Mouse (Mus musculus): ENCODE measurements around the gene Mpp4. TPM values are rescaled to one million over a fixed set of nuclear protein-coding genes. Genes with fewer than 3 reads are reported as not detected.

The Mpp4 gene
- total RNA-seq, 2 experiments from 2014 or later, result 0.08 to 0.23 TPM

DNA sequence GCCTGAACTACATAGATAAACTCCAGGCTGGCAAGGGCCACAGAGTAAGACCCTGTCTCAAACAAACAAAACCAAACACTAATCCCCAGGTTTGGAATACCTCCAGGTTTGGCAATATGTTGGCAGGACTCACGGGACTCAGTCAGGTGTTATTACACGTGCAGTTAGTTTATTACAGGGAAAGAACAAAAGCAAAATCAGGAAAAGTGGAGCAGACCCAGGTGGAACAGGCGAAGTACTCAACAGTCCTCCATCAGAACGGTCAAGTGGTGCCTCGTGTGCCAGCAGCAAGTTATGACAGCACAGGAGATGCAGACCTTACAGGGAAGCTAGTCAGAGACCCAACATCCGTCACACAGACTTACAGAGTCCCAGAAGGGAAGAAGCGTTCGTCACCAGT, 52.7 kb downstream of the Mpp4 start:
- DNase-seq (ENCODE audit: low spot score), result no peak
- intact Hi-C loops (cut with DNase I), result no loop called here

GRCm38 (mm10) chr1:59102071-59102470, 61.1 kb downstream of the Mpp4 start:
- intact Hi-C loops (cut with DNase I), result no loop called here
- no peak for DNase-seq (ENCODE audit: low spot score)

- DNase-seq (ENCODE audit: low spot score), result no peak
- intact Hi-C loops (cut with DNase I), result no loop called here
Observed at GRCm38 (mm10) chr1:59101020-59101419, 62.2 kb downstream of the Mpp4 start.

- no peak for DNase-seq (ENCODE audit: low spot score)
- intact Hi-C loops (cut with DNase I), result no loop called here
Observed at GRCm38 (mm10) chr1:59094705-59095104, 68.5 kb downstream of the Mpp4 start, which contains the start of gene C2cd6. Gene C2cd6, minus strand, starts transcription at chr1:59094900.

Other genes with a start within 250 kb of the Mpp4 start
- gene Trak2, start 190.0 kb downstream of the Mpp4 start, total RNA-seq (2021), result 100 to 1,000 TPM; 185 to 192 TPM
- 10 to 100 TPM; 55.0 to 57.1 TPM for gene Stradb, start 189.9 kb downstream of the Mpp4 start, total RNA-seq (2021)
- gene C2cd6, start 68.5 kb downstream of the Mpp4 start, total RNA-seq (2021), result not detected
- gene Tmem237, start 43.0 kb downstream of the Mpp4 start, total RNA-seq (2021), result 1 to 10 TPM; 3.8 to 4.0 TPM
- gene Als2, start 73.8 kb upstream of the Mpp4 start, total RNA-seq (2021), result 10 to 100 TPM in 1 of 2 experiments, 1 to 10 TPM in 1; 7.8 to 11.6 TPM
- not detected for gene Cdk15, start 93.5 kb upstream of the Mpp4 start, total RNA-seq (2021)